Mouse (Mus musculus) hindbrain, embryonic 14.5 days (tissue): Measurements from ENCODE around the gene Bin2. TPM values are rescaled to one million over a fixed set of nuclear protein-coding genes. Genes with fewer than 3 reads are reported as not detected.

Experiments used
- ATAC-seq: fragments of 200-750 bp; cut with Nextera tagmentation; 2 replicates; pipeline ENCODE4 v1.8.0; 2017; ENCODE audit warnings: moderate number of reproducible peaks, mild to moderate bottlenecking, moderate TSS enrichment, moderate library complexity; ENCODE audit not compliant: low FRiP score
- DNase-seq: peaks from one replicate; pipeline ENCODE4 v3.0.0-alpha.2; 2015; ENCODE audit warnings: low spot score
- H3K27ac ChIP-seq: fragments of 300-500 bp; sonication (generic); 2 replicates; pipeline ENCODE4 v1.5.1; 2014; ENCODE audit warnings: mild to moderate bottlenecking, moderate library complexity
- H3K27me3 ChIP-seq: fragments of 300-500 bp; sonication (generic); 2 replicates; pipeline ENCODE4 v1.6.1; 2014; ENCODE audit warnings: mild to moderate bottlenecking, low read length, mixed read lengths; ENCODE audit not compliant: control insufficient read depth, insufficient read depth
- H3K36me3 ChIP-seq: fragments of 300-500 bp; sonication (generic); replicated peaks from 2 replicates; pipeline ENCODE4 v1.6.1; 2014; ENCODE audit not compliant: control insufficient read depth, insufficient read depth
- H3K4me1 ChIP-seq: fragments of 300-500 bp; sonication (generic); replicated peaks from 2 replicates; pipeline ENCODE4 v1.6.1; 2014; ENCODE audit warnings: antibody characterized with exemption, low read length, mixed read lengths; ENCODE audit not compliant: control insufficient read depth, insufficient read depth
- H3K4me2 ChIP-seq: fragments of 300-500 bp; sonication (generic); replicated peaks from 2 replicates; pipeline ENCODE4 v1.6.1; 2014; ENCODE audit warnings: mild to moderate bottlenecking, moderate library complexity
- H3K4me3 ChIP-seq: fragments of 300-500 bp; sonication (generic); replicated peaks from 2 replicates; pipeline ENCODE4 v1.5.1; 2014; ENCODE audit warnings: mild to moderate bottlenecking, low read length
- H3K9ac ChIP-seq: fragments of 300-500 bp; sonication (generic); 2 replicates; pipeline ENCODE4 v1.6.1; 2014
- H3K9me3 ChIP-seq: fragments of 300-500 bp; sonication (generic); 2 replicates; pipeline ENCODE4 v1.6.1; 2016; ENCODE audit warnings: low read length; ENCODE audit not compliant: control insufficient read depth
- WGBS: fragments of 180-500 bp; shearing (Covaris S2); extraction: QIAGEN DNeasy Blood & Tissue Kit; methylation state at CpG from one replicate; pipeline ENCODE4 v1.1.7; 2014; 5-methylcytosine and 5-hydroxymethylcytosine counted together
- polyA plus RNA-seq: library from polyadenylated mRNA; unstranded; fragments of >200 nt; fragmentation: Nextera tagmentation; extraction: Ambion mirVana; gene quantifications from 2 replicates; pipeline ENCODE4 v1.2.1, GENCODE M21; 2014

Bin2 gene
- polyA plus RNA-seq, 1 experiment from 2014 or later = 2.2 TPM

GRCm38 (mm10) chr15:100686989-100687388, 17.6 kb upstream of the Bin2 start:
- H3K36me3 ChIP-seq = no peaks in the 10 kb centered on the region
- no peaks in the 10 kb centered on the region for H3K4me1 ChIP-seq
- peaks cover 10% of the 10 kb centered on the region for H3K9me3 ChIP-seq
- ATAC-seq = no peak
- WGBS = 59% methylated on average over 12 of the region's 12 CpGs
- H3K9ac ChIP-seq = no peak overlapping the region
- no peaks in the 10 kb centered on the region for H3K27me3 ChIP-seq
- DNase-seq = no peak
- no peak overlapping the region for H3K27ac ChIP-seq
- H3K4me2 ChIP-seq = no peak overlapping the region
- H3K4me3 ChIP-seq = no peak overlapping the region

- H3K4me1 ChIP-seq = no peaks in the 10 kb centered on the region
These were observed 17.1 kb upstream of the Bin2 start for GRCm38 (mm10) chr15:100686434-100686833.

GRCm38 (mm10) chr15:100685849-100686248, 16.5 kb upstream of the Bin2 start:
- Histone ChIP-seq H3K4me2 (no peak overlapping the region), H3K36me3 (no peaks in the 10 kb centered on the region), H3K4me3 (no peak overlapping the region), H3K27me3 (no peaks in the 10 kb centered on the region), H3K4me1 (no peaks in the 10 kb centered on the region), H3K27ac (no peak overlapping the region), H3K9me3 (peaks cover 9% of the 10 kb centered on the region), H3K9ac (no peak overlapping the region)
- DNase-seq = no peak
- ATAC-seq = no peak
- WGBS = 92% methylated on average over 8 of the region's 8 CpGs

More at GRCm38 (mm10) chr15:100686434-100686833, 17.1 kb upstream of the Bin2 start:
- Histone ChIP-seq H3K36me3 (no peaks in the 10 kb centered on the region), H3K9ac (no peak overlapping the region), H3K27ac (no peak overlapping the region), H3K4me3 (no peak overlapping the region), H3K9me3 (peaks cover 10% of the 10 kb centered on the region), H3K27me3 (no peaks in the 10 kb centered on the region), H3K4me2 (no peak overlapping the region)
- ATAC-seq (no peak), DNase-seq (no peak)
- WGBS = 81% methylated on average over 6 of the region's 6 CpGs

DNA sequence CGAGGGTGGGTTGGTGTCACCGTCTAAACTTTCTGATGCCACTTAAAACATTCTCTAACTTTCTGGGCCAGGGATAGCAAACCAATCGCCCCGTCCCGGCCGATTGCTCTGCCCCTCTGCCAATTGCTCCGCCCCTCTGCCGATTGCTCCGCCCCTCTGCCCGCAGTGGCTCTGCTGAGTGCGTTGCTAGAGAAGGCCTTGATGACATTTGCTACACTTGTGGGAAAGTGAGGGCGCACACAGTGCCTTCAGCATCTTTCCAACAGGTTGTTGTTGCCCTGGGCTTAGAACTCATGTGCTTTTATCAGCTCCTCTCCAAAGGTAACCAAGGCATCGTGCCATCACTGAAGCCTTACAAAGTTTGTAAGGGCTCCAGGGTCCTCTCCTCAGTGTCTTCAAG, 15.9 kb upstream of the Bin2 start:
- Histone ChIP-seq H3K9ac (no peak overlapping the region), H3K9me3 (peaks cover 3% of the 10 kb centered on the region), H3K4me3 (no peak overlapping the region), H3K27ac (no peak overlapping the region), H3K4me1 (no peaks in the 10 kb centered on the region), H3K36me3 (no peaks in the 10 kb centered on the region), H3K27me3 (no peaks in the 10 kb centered on the region), H3K4me2 (no peak overlapping the region)
- DNase-seq = no peak
- 28% methylated on average over 13 of the region's 13 CpGs for WGBS
- ATAC-seq = no peak

GRCm38 (mm10) chr15:100684450-100684849, 15.1 kb upstream of the Bin2 start:
- DNase-seq = no peak
- H3K27ac ChIP-seq = no peak overlapping the region
- H3K4me3 ChIP-seq = no peak overlapping the region
- no peak overlapping the region for H3K4me2 ChIP-seq
- no peaks in the 10 kb centered on the region for H3K4me1 ChIP-seq
- ATAC-seq = no peak
- H3K27me3 ChIP-seq = no peaks in the 10 kb centered on the region
- 64% methylated on average over 10 of the region's 10 CpGs for WGBS
- no peak overlapping the region for H3K9ac ChIP-seq
- H3K9me3 ChIP-seq = no peaks in the 10 kb centered on the region
- no peaks in the 10 kb centered on the region for H3K36me3 ChIP-seq

GRCm38 (mm10) chr15:100683041-100683440, 13.7 kb upstream of the Bin2 start:
- Histone ChIP-seq H3K4me3 (no peak overlapping the region), H3K4me1 (no peaks in the 10 kb centered on the region), H3K4me2 (no peak overlapping the region), H3K27ac (no peak overlapping the region), H3K36me3 (no peaks in the 10 kb centered on the region), H3K9me3 (no peaks in the 10 kb centered on the region), H3K27me3 (no peaks in the 10 kb centered on the region), H3K9ac (no peak overlapping the region)
- DNase-seq = peak; percentile 85
- WGBS = 43% methylated on average over 2 of the region's 2 CpGs
- ATAC-seq = no peak

- ATAC-seq = no peak
- H3K27ac ChIP-seq = no peak overlapping the region
- H3K9ac ChIP-seq = no peak overlapping the region
- WGBS = 32% methylated on average over 7 of the region's 7 CpGs
- no peaks in the 10 kb centered on the region for H3K27me3 ChIP-seq
- no peaks in the 10 kb centered on the region for H3K9me3 ChIP-seq
- no peak overlapping the region for H3K4me2 ChIP-seq
- DNase-seq = no peak
- no peaks in the 10 kb centered on the region for H3K4me1 ChIP-seq
- no peak overlapping the region for H3K4me3 ChIP-seq
- no peaks in the 10 kb centered on the region for H3K36me3 ChIP-seq
These were observed 12.4 kb upstream of the Bin2 start for GRCm38 (mm10) chr15:100681770-100682169.

- no peak overlapping the region for H3K4me2 ChIP-seq
- H3K9ac ChIP-seq = no peak overlapping the region
- H3K4me3 ChIP-seq = no peak overlapping the region
- no peaks in the 10 kb centered on the region for H3K36me3 ChIP-seq
- no peaks in the 10 kb centered on the region for H3K4me1 ChIP-seq
- DNase-seq = no peak
- no peaks in the 10 kb centered on the region for H3K27me3 ChIP-seq
- 67% methylated on average over 3 of the region's 3 CpGs for WGBS
- no peak overlapping the region for H3K27ac ChIP-seq
- ATAC-seq = no peak
- H3K9me3 ChIP-seq = no peaks in the 10 kb centered on the region
These were observed 11.0 kb upstream of the Bin2 start for GRCm38 (mm10) chr15:100680381-100680780.

GRCm38 (mm10) chr15:100679005-100679404, 9.7 kb upstream of the Bin2 start:
- no peak for DNase-seq
- H3K27me3 ChIP-seq = no peaks in the 10 kb centered on the region
- H3K4me3 ChIP-seq = no peak overlapping the region

GRCm38 (mm10) chr15:100678581-100678980, 9.2 kb upstream of the Bin2 start:
- Histone ChIP-seq H3K27me3 (no peaks in the 10 kb centered on the region), H3K4me3 (no peak overlapping the region), H3K27ac (no peak overlapping the region), H3K9me3 (no peaks in the 10 kb centered on the region), H3K4me1 (no peaks in the 10 kb centered on the region), H3K36me3 (no peaks in the 10 kb centered on the region), H3K9ac (no peak overlapping the region), H3K4me2 (no peak overlapping the region)
- WGBS = 83% methylated on average over 12 of the region's 12 CpGs
- no peak for ATAC-seq
- no peak for DNase-seq

More at GRCm38 (mm10) chr15:100679005-100679404, 9.7 kb upstream of the Bin2 start:
- no peak overlapping the region for H3K4me2 ChIP-seq
- no peak for ATAC-seq
- no peaks in the 10 kb centered on the region for H3K4me1 ChIP-seq
- H3K36me3 ChIP-seq = no peaks in the 10 kb centered on the region
- 91% methylated on average over 14 of the region's 14 CpGs for WGBS
- H3K9me3 ChIP-seq = no peaks in the 10 kb centered on the region
- no peak overlapping the region for H3K9ac ChIP-seq
- H3K27ac ChIP-seq = no peak overlapping the region
